Mouse (Mus musculus): ENCODE measurements around the gene Ubox5. TPM values are rescaled to one million over a fixed set of nuclear protein-coding genes. Genes with fewer than 3 reads are reported as not detected.

The Ubox5 gene
- polyA plus RNA-seq, 1 experiment from 2014 or later, result 11.0 TPM

DNA sequence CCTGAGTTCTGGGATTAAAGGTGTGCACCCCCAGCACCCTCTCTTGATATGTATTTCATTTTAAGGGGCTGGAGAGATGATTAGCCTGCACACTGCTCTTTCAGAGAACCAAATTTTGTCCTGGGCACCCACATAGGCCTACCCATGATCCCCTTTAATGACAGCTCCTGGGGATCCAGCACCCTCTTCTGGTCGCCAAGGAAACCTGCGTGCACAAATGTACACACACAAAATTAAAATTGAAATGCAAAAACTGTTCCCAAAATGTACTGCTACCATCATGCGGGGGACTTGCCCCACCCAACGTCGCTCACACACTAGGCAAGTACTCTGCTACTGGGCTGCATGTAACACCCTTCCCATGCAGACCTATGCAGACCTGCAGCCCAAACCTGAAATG is 54.9 kb downstream of the Ubox5 start:
- Histone ChIP-seq H3K9ac (no peak overlapping the region), H3K9me3 (no peaks in the 10 kb centered on the region), H3K36me3 (no peaks in the 10 kb centered on the region), H3K4me1 (peaks cover 21% of the 10 kb centered on the region), H3K4me3 (no peak overlapping the region), H3K27me3 (peaks cover 55% of the 10 kb centered on the region), H3K27ac (no peak overlapping the region), H3K4me2 (no peak overlapping the region)
- ATAC-seq (ENCODE audit: insufficient number of reproducible peaks, low FRiP score, low TSS enrichment, low read depth), result no peak
- 77% methylated on average over 5 of the region's 5 CpGs for WGBS

DNA sequence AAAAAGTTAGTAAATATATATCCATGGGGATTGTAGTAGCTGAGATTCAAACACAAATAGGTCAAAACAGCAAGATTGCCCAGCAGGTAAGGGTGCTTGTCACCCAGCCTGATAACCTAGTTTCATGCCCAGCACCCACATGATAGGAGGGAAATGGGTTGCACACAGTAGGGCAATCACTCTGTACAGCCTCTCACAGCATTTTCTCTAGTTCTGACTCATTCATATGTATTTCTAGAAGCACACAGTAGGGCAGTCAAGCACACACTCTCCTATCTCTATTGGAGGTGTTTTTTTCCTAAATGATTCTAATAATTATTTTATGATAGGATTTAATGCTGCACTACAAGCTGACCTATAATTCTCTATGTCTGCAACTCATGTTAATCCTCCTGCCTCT is 59.9 kb downstream of the Ubox5 start:
- no peak for ATAC-seq (ENCODE audit: insufficient number of reproducible peaks, low FRiP score, low TSS enrichment, low read depth)
- Histone ChIP-seq H3K9me3 (no peaks in the 10 kb centered on the region), H3K4me1 (peaks cover 11% of the 10 kb centered on the region), H3K9ac (no peak overlapping the region), H3K27me3 (peaks cover 5% of the 10 kb centered on the region), H3K27ac (no peak overlapping the region), H3K4me2 (no peak overlapping the region), H3K36me3 (peaks cover 16% of the 10 kb centered on the region), H3K4me3 (no peak overlapping the region)

DNA sequence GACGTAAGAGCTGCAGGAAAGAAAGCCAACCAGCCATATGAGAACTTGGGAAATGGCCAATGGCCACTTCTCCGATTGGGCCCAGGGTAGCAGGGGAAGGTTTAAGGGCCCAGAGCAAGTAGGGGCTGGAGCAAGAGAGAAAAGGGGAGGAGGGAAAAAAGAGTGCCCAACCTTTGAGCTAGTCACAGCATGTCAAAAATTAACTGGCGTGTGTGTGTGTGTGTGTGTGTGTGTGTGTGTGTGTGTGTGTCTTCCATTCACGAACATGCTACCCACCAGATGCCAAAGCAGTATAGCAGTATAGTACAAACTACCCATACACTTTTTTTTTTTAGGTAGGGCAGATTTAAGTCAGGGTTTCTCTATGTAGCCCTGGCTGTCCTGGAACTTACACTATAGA is 60.9 kb downstream of the Ubox5 start:
- H3K27me3 ChIP-seq, result no peaks in the 10 kb centered on the region
- no peak overlapping the region for H3K27ac ChIP-seq
- 66% methylated on average over 4 of the region's 4 CpGs for WGBS
- no peak overlapping the region for H3K4me2 ChIP-seq
- no peak overlapping the region for H3K4me3 ChIP-seq
- no peaks in the 10 kb centered on the region for H3K9me3 ChIP-seq
- no peak overlapping the region for H3K9ac ChIP-seq
- H3K4me1 ChIP-seq, result peaks cover 18% of the 10 kb centered on the region
- no peak for ATAC-seq (ENCODE audit: insufficient number of reproducible peaks, low FRiP score, low TSS enrichment, low read depth)
- peaks cover 16% of the 10 kb centered on the region for H3K36me3 ChIP-seq

GRCm38 (mm10) chr2:130564983-130565382 is 64.9 kb downstream of the Ubox5 start:
- Histone ChIP-seq H3K27ac (no peak overlapping the region), H3K27me3 (no peaks in the 10 kb centered on the region), H3K9ac (peak overlapping the region; percentile 90; the same call in 1 of the 2 replicates), H3K4me1 (peaks cover 26% of the 10 kb centered on the region), H3K36me3 (peaks cover 17% of the 10 kb centered on the region), H3K9me3 (no peaks in the 10 kb centered on the region), H3K4me2 (peak overlapping the region; percentile 80), H3K4me3 (peak overlapping the region; percentile 86; the same call in 1 of the 2 replicates)
- 66% methylated on average over 8 of the region's 8 CpGs for WGBS
- no peak for ATAC-seq (ENCODE audit: insufficient number of reproducible peaks, low FRiP score, low TSS enrichment, low read depth)

- H3K27me3 ChIP-seq, result no peaks in the 10 kb centered on the region
- H3K9ac ChIP-seq, result peak overlapping the region; percentile 90
- no peaks in the 10 kb centered on the region for H3K9me3 ChIP-seq
- peaks cover 26% of the 10 kb centered on the region for H3K4me1 ChIP-seq
- peak overlapping the region; percentile 86 for H3K4me3 ChIP-seq
- WGBS, result under 1% methylated on average over 23 of the region's 23 CpGs
- no peak for ATAC-seq (ENCODE audit: insufficient number of reproducible peaks, low FRiP score, low TSS enrichment, low read depth)
- H3K36me3 ChIP-seq, result peaks cover 23% of the 10 kb centered on the region
- peak overlapping the region; percentile 80 for H3K4me2 ChIP-seq
- H3K27ac ChIP-seq, result peak overlapping the region; percentile 54; the same call in 1 of the 2 replicates
Measured at GRCm38 (mm10) chr2:130564063-130564462, 65.8 kb downstream of the Ubox5 start.

DNA sequence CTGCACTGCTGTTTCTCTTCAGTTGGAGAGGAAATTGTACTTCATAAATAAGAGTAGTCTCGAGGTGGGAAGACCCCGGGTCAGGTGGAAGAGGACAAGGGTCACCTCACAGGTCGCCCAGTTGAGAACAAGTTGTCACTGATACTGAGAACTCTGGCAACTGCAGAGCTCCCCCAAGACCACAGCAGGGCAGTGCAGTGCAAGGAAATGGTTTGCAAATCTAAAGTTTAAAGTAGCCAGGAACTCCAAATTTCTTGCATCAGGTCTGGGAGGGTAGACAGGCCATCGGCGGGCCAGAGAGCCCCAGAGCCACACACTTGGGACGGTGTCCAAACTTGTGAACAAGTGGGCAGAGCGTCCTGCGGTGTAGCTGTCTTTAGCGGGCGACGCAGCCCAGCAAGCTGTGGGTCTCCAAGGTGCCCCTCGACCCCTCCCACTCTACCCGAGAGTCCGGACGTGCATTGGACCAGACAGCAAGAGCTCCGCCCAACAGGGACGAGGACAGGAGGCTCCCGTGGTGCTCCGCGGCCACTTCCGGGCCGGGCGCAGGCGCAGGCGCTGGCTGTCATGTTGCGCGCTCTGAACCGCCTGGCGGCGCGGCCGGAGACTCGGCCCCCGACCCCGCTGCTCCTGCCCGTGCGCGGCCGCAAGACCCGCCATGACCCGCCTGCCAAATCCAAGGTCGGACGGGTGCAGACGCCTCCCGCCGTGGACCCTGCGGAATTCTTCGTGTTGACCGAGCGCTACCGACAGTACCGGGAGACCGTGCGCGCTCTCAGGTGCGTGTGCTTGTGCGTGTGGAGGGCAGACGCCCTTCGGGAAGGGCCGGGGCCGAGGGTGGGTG is 66.4 kb downstream of the Ubox5 start, which contains the start of gene Mrps26:
Mrps26 (plus strand) TSS at position 531 of the 844 bp plus-strand sequence.
- Histone ChIP-seq H3K9me3 (no peaks in the 10 kb centered on the region), H3K4me1 (peaks cover 26% of the 10 kb centered on the region), H3K9ac (peak within 1 kb of the TSS; percentile 90), H3K4me2 (peak within 1 kb of the TSS; percentile 80), H3K4me3 (peak within 1 kb of the TSS; percentile 86), H3K27me3 (no peaks in the 10 kb centered on the region), H3K27ac (peak within 1 kb of the TSS; percentile 81), H3K36me3 (peaks cover 23% of the 10 kb centered on the region)
- ATAC-seq (ENCODE audit: insufficient number of reproducible peaks, low FRiP score, low TSS enrichment, low read depth), result peak; percentile 97
- WGBS, result under 1% methylated on average over 61 of the region's 61 CpGs

- ATAC-seq (ENCODE audit: insufficient number of reproducible peaks, low FRiP score, low TSS enrichment, low read depth), result no peak
- no peaks in the 10 kb centered on the region for H3K9me3 ChIP-seq
- no peak overlapping the region for H3K27ac ChIP-seq
- peaks cover 5% of the 10 kb centered on the region for H3K4me1 ChIP-seq
- no peak overlapping the region for H3K4me3 ChIP-seq
- no peak overlapping the region for H3K4me2 ChIP-seq
- H3K27me3 ChIP-seq, result no peaks in the 10 kb centered on the region
- H3K9ac ChIP-seq, result no peak overlapping the region
- WGBS, result 79% methylated on average over 2 of the region's 2 CpGs
- peaks cover 56% of the 10 kb centered on the region for H3K36me3 ChIP-seq
Measured at GRCm38 (mm10) chr2:130558015-130558414, 71.8 kb downstream of the Ubox5 start.

GRCm38 (mm10) chr2:130557462-130557861 is 72.4 kb downstream of the Ubox5 start:
- WGBS, result 93% methylated on average over 2 of the region's 2 CpGs
- Histone ChIP-seq H3K9ac (no peak overlapping the region), H3K4me3 (no peak overlapping the region), H3K36me3 (peaks cover 61% of the 10 kb centered on the region), H3K9me3 (no peaks in the 10 kb centered on the region), H3K4me2 (no peak overlapping the region), H3K27ac (no peak overlapping the region), H3K4me1 (no peaks in the 10 kb centered on the region), H3K27me3 (no peaks in the 10 kb centered on the region)
- ATAC-seq (ENCODE audit: insufficient number of reproducible peaks, low FRiP score, low TSS enrichment, low read depth), result no peak

GRCm38 (mm10) chr2:130556292-130556691 is 73.5 kb downstream of the Ubox5 start:
- H3K27ac ChIP-seq, result no peak overlapping the region
- no peak overlapping the region for H3K4me2 ChIP-seq
- no peak overlapping the region for H3K4me3 ChIP-seq
- H3K9me3 ChIP-seq, result no peaks in the 10 kb centered on the region
- H3K27me3 ChIP-seq, result no peaks in the 10 kb centered on the region
- no peak overlapping the region for H3K9ac ChIP-seq
- H3K4me1 ChIP-seq, result no peaks in the 10 kb centered on the region
- 88% methylated on average over 1 of the region's 1 CpGs for WGBS
- peaks cover 69% of the 10 kb centered on the region for H3K36me3 ChIP-seq
- no peak for ATAC-seq (ENCODE audit: insufficient number of reproducible peaks, low FRiP score, low TSS enrichment, low read depth)

- H3K36me3 ChIP-seq, result peaks cover 80% of the 10 kb centered on the region
Measured at GRCm38 (mm10) chr2:130554841-130555240, 75.0 kb downstream of the Ubox5 start.

GRCm38 (mm10) chr2:130546957-130547356 is 82.9 kb downstream of the Ubox5 start:
- Histone ChIP-seq H3K4me1 (no peaks in the 10 kb centered on the region), H3K9me3 (no peaks in the 10 kb centered on the region), H3K36me3 (peaks cover 92% of the 10 kb centered on the region), H3K4me3 (no peak overlapping the region), H3K27ac (no peak overlapping the region), H3K4me2 (no peak overlapping the region), H3K27me3 (no peaks in the 10 kb centered on the region), H3K9ac (no peak overlapping the region)
- ATAC-seq (ENCODE audit: insufficient number of reproducible peaks, low FRiP score, low TSS enrichment, low read depth), result no peak
- WGBS, result 92% methylated on average over 8 of the region's 8 CpGs

More at GRCm38 (mm10) chr2:130554841-130555240, 75.0 kb downstream of the Ubox5 start:
- H3K4me1 ChIP-seq, result no peaks in the 10 kb centered on the region
- WGBS, result 88% methylated on average over 7 of the region's 7 CpGs
- no peak overlapping the region for H3K4me3 ChIP-seq
- H3K27me3 ChIP-seq, result no peaks in the 10 kb centered on the region
- no peak overlapping the region for H3K9ac ChIP-seq
- no peak for ATAC-seq (ENCODE audit: insufficient number of reproducible peaks, low FRiP score, low TSS enrichment, low read depth)
- H3K27ac ChIP-seq, result no peak overlapping the region
- H3K4me2 ChIP-seq, result no peak overlapping the region
- no peaks in the 10 kb centered on the region for H3K9me3 ChIP-seq

DNA sequence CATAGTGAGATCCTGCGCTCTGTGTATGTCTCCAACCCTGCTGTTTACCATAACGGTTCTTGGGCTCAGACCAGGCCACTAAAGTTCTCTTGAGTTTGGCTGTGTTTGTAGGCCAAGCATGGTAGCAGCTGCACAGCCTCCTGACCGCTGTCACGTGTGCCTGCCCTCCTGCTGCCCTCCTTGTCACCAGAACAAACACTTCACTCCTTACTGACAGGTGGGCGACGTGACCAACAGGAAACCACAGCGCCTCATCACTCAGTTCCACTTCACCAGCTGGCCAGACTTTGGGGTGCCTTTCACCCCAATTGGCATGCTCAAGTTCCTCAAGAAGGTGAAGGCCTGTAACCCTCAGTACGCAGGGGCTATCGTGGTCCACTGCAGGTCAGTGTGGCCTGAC is 89.6 kb downstream of the Ubox5 start:
- ATAC-seq (ENCODE audit: insufficient number of reproducible peaks, low FRiP score, low TSS enrichment, low read depth), result no peak
- H3K36me3 ChIP-seq, result peaks cover 94% of the 10 kb centered on the region
- 94% methylated on average over 9 of the region's 9 CpGs for WGBS
- H3K27ac ChIP-seq, result no peak overlapping the region
- no peaks in the 10 kb centered on the region for H3K27me3 ChIP-seq
- H3K9ac ChIP-seq, result no peak overlapping the region
- H3K4me2 ChIP-seq, result no peak overlapping the region
- H3K9me3 ChIP-seq, result no peaks in the 10 kb centered on the region
- H3K4me1 ChIP-seq, result no peaks in the 10 kb centered on the region
- no peak overlapping the region for H3K4me3 ChIP-seq

All from limb, embryonic 15.5 days (tissue).